Mouse (Mus musculus) bone marrow, adult 2 months (tissue): Measurements from ENCODE around the gene Nbr1.

Experiments
- CTCF ChIP-seq: fragments of 200-500 bp; IDR thresholded peaks from 2 replicates; pipeline ENCODE4 v1.5.1; 2011; ENCODE audit warnings: low read length, control low read depth; ENCODE audit not compliant: control insufficient read depth, insufficient read depth
- POLR2A ChIP-seq: fragments of 200-500 bp; IDR thresholded peaks from 2 replicates; pipeline ENCODE4 v1.6.1; 2011; ENCODE audit warnings: low read depth, mild to moderate bottlenecking, control low read depth, low read length, borderline replicate concordance; ENCODE audit not compliant: control insufficient read depth

GRCm38 (mm10) chr11:101614116-101614515 is 62.2 kb downstream of the Nbr1 start:
- TF ChIP-seq CTCF = no peak
- TF ChIP-seq POLR2A = no peak
